Mouse (Mus musculus): Measurements from ENCODE around the gene H2-D1. TPM values are rescaled to one million over a fixed set of nuclear protein-coding genes. Genes with fewer than 3 reads are reported as not detected.

H2-D1 gene
- polyA plus RNA-seq, 1 experiment from 2014 or later, result 579 TPM

- no peaks in the 10 kb centered on the region for H3K36me3 ChIP-seq (ENCODE audit: insufficient read depth, low read length)
These were observed 3.7 kb upstream of the H2-D1 start for GRCm38 (mm10) chr17:35258492-35259478.

GRCm38 (mm10) chr17:35259621-35260020, 2.9 kb upstream of the H2-D1 start:
- TF ChIP-seq EP300 (IDR thresholded peaks at IDR 0.05) (no peak), CTCF (IDR thresholded peaks at IDR 0.05) (no peak)
- Histone ChIP-seq H3K27ac (ENCODE audit: low read length) (0 out of 2 replicates have a peak overlapping the region, but pooled peaks have one; percentile 20), H3K27me3 (replicated peaks; ENCODE audit: insufficient read depth, low read length) (no peaks in the 10 kb centered on the region), H3K4me3 (ENCODE audit: low read depth, low read length) (no peak overlapping the region), H3K9ac (replicated peaks; ENCODE audit: low read depth) (no peak overlapping the region), H3K9me3 (ENCODE audit: low read length) (no peaks in the 10 kb centered on the region), H3K36me3 (ENCODE audit: insufficient read depth, low read length) (no peaks in the 10 kb centered on the region), H3K4me1 (ENCODE audit: insufficient read depth, low read depth, low read length) (no peaks in the 10 kb centered on the region; the same call in 1 of the 2 replicates), H3K4me2 (replicated peaks; ENCODE audit: low read depth, low read length) (no peak overlapping the region)
- WGBS, result 74% methylated on average over 4 of the region's 4 CpGs
- DNase-seq (ENCODE audit: low spot score) (no peak), ATAC-seq (no peak)

More at GRCm38 (mm10) chr17:35258492-35259478, 3.7 kb upstream of the H2-D1 start:
- WGBS, result 43% methylated on average over 13 of the region's 14 CpGs
- Histone ChIP-seq H3K9me3 (ENCODE audit: low read length) (no peaks in the 10 kb centered on the region), H3K27ac (ENCODE audit: low read length) (0 out of 2 replicates have a peak overlapping the region, but pooled peaks have one; percentile 20), H3K27me3 (replicated peaks; ENCODE audit: insufficient read depth, low read length) (no peaks in the 10 kb centered on the region), H3K4me3 (ENCODE audit: low read depth, low read length) (no peak overlapping the region), H3K4me1 (ENCODE audit: insufficient read depth, low read depth, low read length) (no peaks in the 10 kb centered on the region; the same call in 1 of the 2 replicates), H3K4me2 (replicated peaks; ENCODE audit: low read depth, low read length) (peak overlapping the region; percentile 56; the same call in 1 of the 2 replicates), H3K9ac (replicated peaks; ENCODE audit: low read depth) (no peak overlapping the region)
- ATAC-seq, result peak; percentile 38
- TF ChIP-seq EP300 (IDR thresholded peaks at IDR 0.05) (no peak; the same call in 1 of the 2 replicates), CTCF (IDR thresholded peaks at IDR 0.05) (peak; percentile 52)
- peak; percentile 89 for DNase-seq (ENCODE audit: low spot score)

GRCm38 (mm10) chr17:35261651-35262050, 879 bp upstream of the H2-D1 start:
- no peak overlapping the region for H3K27ac ChIP-seq (ENCODE audit: low read length)
- H3K9ac ChIP-seq (replicated peaks; ENCODE audit: low read depth), result no peak overlapping the region
- 72% methylated on average over 13 of the region's 13 CpGs for WGBS
- DNase-seq (ENCODE audit: low spot score) (no peak), ATAC-seq (no peak)
- no peak overlapping the region for H3K4me3 ChIP-seq (ENCODE audit: low read depth, low read length)
- H3K36me3 ChIP-seq (ENCODE audit: insufficient read depth, low read length), result no peaks in the 10 kb centered on the region
- no peaks in the 10 kb centered on the region; the same call in 1 of the 2 replicates for H3K4me1 ChIP-seq (ENCODE audit: insufficient read depth, low read depth, low read length)
- H3K27me3 ChIP-seq (replicated peaks; ENCODE audit: insufficient read depth, low read length), result no peaks in the 10 kb centered on the region
- H3K9me3 ChIP-seq (ENCODE audit: low read length), result no peaks in the 10 kb centered on the region
- H3K4me2 ChIP-seq (replicated peaks; ENCODE audit: low read depth, low read length), result no peak overlapping the region
- TF ChIP-seq EP300 (IDR thresholded peaks at IDR 0.05), result no peak
- TF ChIP-seq CTCF (IDR thresholded peaks at IDR 0.05), result no peak

GRCm38 (mm10) chr17:35263523-35263883, 973 bp downstream of the H2-D1 start:
- H3K36me3 ChIP-seq (ENCODE audit: insufficient read depth, low read length), result no peaks in the 10 kb centered on the region
- no peaks in the 10 kb centered on the region for H3K9me3 ChIP-seq (ENCODE audit: low read length)
- ATAC-seq, result peak; percentile 18
- no peaks in the 10 kb centered on the region for H3K27me3 ChIP-seq (replicated peaks; ENCODE audit: insufficient read depth, low read length)
- peak overlapping the region; percentile 98 for H3K4me2 ChIP-seq (replicated peaks; ENCODE audit: low read depth, low read length)
- no peak for TF ChIP-seq EP300 (IDR thresholded peaks at IDR 0.05)
- TF ChIP-seq CTCF (IDR thresholded peaks at IDR 0.05), result no peak
- peak overlapping the region; percentile 77 for H3K4me3 ChIP-seq (ENCODE audit: low read depth, low read length)
- DNase-seq (ENCODE audit: low spot score), result peak; percentile 44
- H3K27ac ChIP-seq (ENCODE audit: low read length), result 0 out of 2 replicates have a peak overlapping the region, but pooled peaks have one; percentile 38
- peak overlapping the region; percentile 68 for H3K9ac ChIP-seq (replicated peaks; ENCODE audit: low read depth)
- no peaks in the 10 kb centered on the region; the same call in 1 of the 2 replicates for H3K4me1 ChIP-seq (ENCODE audit: insufficient read depth, low read depth, low read length)
- 3% methylated on average over 15 of the region's 31 CpGs for WGBS

GRCm38 (mm10) chr17:35267399-35268086, 5.0 kb downstream of the H2-D1 start:
- ATAC-seq (no peak), DNase-seq (ENCODE audit: low spot score) (no peak)
- Histone ChIP-seq H3K9me3 (ENCODE audit: low read length) (no peaks in the 10 kb centered on the region), H3K27me3 (replicated peaks; ENCODE audit: insufficient read depth, low read length) (no peaks in the 10 kb centered on the region), H3K4me1 (ENCODE audit: insufficient read depth, low read depth, low read length) (no peaks in the 10 kb centered on the region), H3K27ac (ENCODE audit: low read length) (no peak overlapping the region), H3K4me3 (ENCODE audit: low read depth, low read length) (no peak overlapping the region), H3K36me3 (ENCODE audit: insufficient read depth, low read length) (no peaks in the 10 kb centered on the region), H3K4me2 (replicated peaks; ENCODE audit: low read depth, low read length) (no peak overlapping the region), H3K9ac (replicated peaks; ENCODE audit: low read depth) (no peak overlapping the region)
- 53% methylated on average over 1 of the region's 1 CpGs for WGBS
- TF ChIP-seq EP300 (IDR thresholded peaks at IDR 0.05), result no peak
- no peak for TF ChIP-seq CTCF (IDR thresholded peaks at IDR 0.05)
